Mouse (Mus musculus) gastrocnemius, adult 2 months (tissue): ENCODE measurements around the gene Insrr. TPM values are rescaled to one million over a fixed set of nuclear protein-coding genes. Genes with fewer than 3 reads are reported as not detected.
A peak's percentile ranks its signal among the peaks of the same experiment; 100 is the strongest.

Source experiments
- DNase-seq: peaks from one replicate; pipeline ENCODE4 v3.0.0; 2022
- H3K27ac ChIP-seq: fragments of 200-600 bp; 2 replicates; pipeline ENCODE4 v1.8.1; 2022; ENCODE audit warnings: mild to moderate bottlenecking
- H3K4me3 ChIP-seq: fragments of 200-600 bp; 2 replicates; pipeline ENCODE4 v1.8.1; 2022; ENCODE audit warnings: mild to moderate bottlenecking, moderate library complexity
- CTCF ChIP-seq: fragments of 200-600 bp; IDR thresholded peaks from 2 replicates; pipeline ENCODE4 v1.8.1; 2022; ENCODE audit warnings: antibody characterized with exemption, mild to moderate bottlenecking, moderate library complexity
- intact Hi-C: fragments of 180-260 bp; cut with DNase I; formaldehyde crosslinking; loops from one replicate; pipeline ENCODE4 v1.15.1; 2025
- long read RNA-seq, 2 experiments: library from polyadenylated mRNA; stranded (forward); transcript quantifications; one replicate each; pipeline ENCODE4 v2.0.0; 2021
- total RNA-seq, 2 experiments: library from RNA; stranded (reverse); gene quantifications; 2 replicates each; pipeline ENCODE4 v1.2.3; 2021

Insrr gene
- total RNA-seq, result not detected
- long read RNA-seq, experiment 1, result 0 reads
- long read RNA-seq, experiment 2, result 0 reads

DNA sequence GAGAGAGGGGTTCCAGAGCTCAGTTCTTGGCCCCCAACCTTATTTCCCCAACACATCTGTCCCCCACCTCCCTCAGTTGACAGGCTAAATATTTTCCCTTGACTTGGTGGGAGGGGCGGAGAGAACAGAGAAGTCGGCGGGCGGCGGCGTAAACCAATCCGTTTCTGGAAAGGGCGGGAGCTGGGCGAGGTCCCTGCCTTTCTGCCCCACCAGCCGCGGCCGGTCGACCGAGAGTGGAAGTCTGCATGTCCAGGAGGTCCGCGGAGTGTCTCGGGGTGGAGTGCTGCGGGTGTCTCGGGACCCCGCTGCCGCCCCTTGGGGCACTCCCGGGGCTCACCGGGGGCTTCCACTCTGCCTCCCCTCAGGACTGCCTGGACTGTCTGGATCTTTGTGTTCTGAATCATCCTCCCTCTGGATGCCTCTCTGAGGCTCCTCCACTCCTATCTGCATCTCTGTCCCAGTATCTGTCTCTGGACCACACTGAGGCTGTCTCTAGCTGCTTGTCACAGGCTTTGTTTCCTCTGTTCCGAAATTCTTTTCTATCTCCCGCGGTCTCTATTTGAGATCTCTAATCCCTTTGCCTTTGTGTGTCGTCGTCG, at the start of gene Insrr:
Gene Insrr, plus strand, starts transcription at position 216 of the 599 bp plus-strand sequence.
- DNase-seq, result peak; percentile 65
- Histone ChIP-seq H3K4me3 (peak within 1 kb of the TSS; percentile 67), H3K27ac (no peak within 1 kb of the TSS)
- intact Hi-C loops, result loop anchor here (5.0 kb wide), 1 partner anchor 40 kb away; no protein-coding TSS in a partner anchor
- TF ChIP-seq CTCF, result no peak

DNA sequence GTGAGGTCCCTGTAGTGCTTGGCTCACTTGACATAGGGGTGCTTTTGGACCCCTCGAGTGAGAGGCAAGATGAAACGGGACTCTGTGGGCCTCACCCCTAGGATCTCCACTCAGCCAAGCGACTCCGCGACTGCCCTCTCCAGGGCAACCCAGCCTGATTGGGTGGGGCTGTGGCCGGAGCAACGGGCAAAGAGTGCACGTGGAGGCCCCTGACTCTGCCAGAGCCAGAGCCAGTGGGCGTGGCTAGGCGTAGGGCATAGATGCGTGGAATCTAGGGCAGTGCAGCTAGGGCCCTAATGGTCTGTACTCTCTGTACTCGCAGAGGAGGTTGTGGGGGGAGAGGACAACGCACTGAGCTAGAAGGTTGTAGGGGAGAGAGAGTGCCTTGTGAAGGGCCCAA, 48.3 kb upstream of the Insrr start, which contains the start of gene Lrrc71:
Gene Lrrc71, minus strand, starts transcription at position 195 of the 400 bp plus-strand sequence.
- no peak for DNase-seq
- no peak for TF ChIP-seq CTCF
- H3K27ac ChIP-seq, result no peak within 1 kb of the TSS
- intact Hi-C loops, result no loop called here
- no peak within 1 kb of the TSS for H3K4me3 ChIP-seq

- Histone ChIP-seq H3K4me3 (no peak overlapping the region), H3K27ac (no peak overlapping the region)
- intact Hi-C loops, result no loop called here
- TF ChIP-seq CTCF, result peak; percentile 76
- peak; percentile 73 for DNase-seq
Observed at GRCm38 (mm10) chr3:87749036-87749435, 47.7 kb upstream of the Insrr start.

DNA sequence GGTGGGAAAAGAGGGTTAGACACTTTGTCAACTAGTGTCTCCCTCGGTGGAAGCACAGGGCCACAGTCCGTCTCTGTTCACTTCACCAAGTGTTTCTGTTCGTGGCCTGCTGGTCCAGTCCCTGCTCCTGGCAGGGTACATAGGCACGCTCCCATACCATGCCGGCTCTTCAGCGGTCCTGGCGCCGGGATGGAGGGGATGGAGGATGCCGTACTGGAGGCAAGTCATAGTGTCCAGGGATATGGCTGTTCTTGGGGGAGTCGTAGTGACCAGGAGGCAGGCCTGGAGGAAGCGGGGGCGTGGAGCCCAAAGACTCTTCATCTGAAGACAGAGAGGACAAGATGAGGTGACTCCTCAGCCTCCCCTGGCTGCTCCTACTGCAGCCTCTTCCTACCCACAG, 46.8 kb upstream of the Insrr start:
- H3K4me3 ChIP-seq, result no peak overlapping the region
- DNase-seq, result no peak
- no peak for TF ChIP-seq CTCF
- no peak overlapping the region for H3K27ac ChIP-seq
- intact Hi-C loops, result no loop called here

DNA sequence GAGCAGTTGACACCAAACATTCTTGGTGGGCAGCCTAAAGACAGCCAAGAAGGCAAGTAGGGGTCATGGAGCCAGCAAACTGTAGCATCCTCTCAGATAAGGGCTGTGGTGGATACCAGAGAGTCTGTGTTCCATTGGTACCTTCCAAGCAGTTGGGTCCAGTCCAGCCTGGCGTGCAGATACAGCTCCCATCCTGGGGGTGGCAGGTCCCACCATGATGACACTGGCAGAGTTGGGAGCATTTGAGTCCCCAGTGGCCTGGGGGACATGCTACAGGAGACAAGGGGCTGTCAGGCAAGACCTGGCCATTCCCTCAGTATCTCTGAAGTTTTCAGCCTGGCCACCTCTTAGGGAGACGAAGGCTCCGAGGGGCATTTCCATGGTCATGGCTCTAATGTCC, 44.2 kb upstream of the Insrr start:
- H3K27ac ChIP-seq, result no peak overlapping the region
- DNase-seq, result no peak
- H3K4me3 ChIP-seq, result no peak overlapping the region
- intact Hi-C loops, result no loop called here
- TF ChIP-seq CTCF, result no peak

GRCm38 (mm10) chr3:87753829-87754228, 42.9 kb upstream of the Insrr start:
- intact Hi-C loops, result no loop called here
- no peak for TF ChIP-seq CTCF
- H3K27ac ChIP-seq, result no peak overlapping the region
- DNase-seq, result no peak
- H3K4me3 ChIP-seq, result no peak overlapping the region

DNA sequence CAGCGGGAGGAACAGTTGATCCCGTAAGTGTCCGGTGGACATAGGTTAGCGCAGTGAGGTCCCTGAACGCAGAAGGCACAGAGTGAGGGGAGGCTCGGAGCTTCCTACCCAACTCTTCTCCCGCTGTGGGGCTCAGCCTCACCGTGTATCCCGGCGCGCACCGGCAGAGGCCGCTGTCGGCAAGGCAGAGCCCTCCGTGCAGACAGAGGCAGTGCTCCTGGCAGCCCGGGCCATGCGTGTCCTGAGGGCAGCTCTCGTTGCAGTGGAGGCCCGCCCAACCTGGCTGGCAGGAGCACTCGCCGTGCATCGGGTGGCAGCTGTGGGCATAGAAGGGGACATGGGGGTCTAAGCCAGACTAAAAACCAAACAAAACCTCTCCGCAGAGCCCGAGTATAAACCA, 40.8 kb upstream of the Insrr start:
- peak; percentile 98 for TF ChIP-seq CTCF
- peak; percentile 94 for DNase-seq
- intact Hi-C loops, result loop anchor here (1.0 to 5.0 kb wide), 2 partner anchors 13 to 61 kb away; no protein-coding TSS in a partner anchor

DNA sequence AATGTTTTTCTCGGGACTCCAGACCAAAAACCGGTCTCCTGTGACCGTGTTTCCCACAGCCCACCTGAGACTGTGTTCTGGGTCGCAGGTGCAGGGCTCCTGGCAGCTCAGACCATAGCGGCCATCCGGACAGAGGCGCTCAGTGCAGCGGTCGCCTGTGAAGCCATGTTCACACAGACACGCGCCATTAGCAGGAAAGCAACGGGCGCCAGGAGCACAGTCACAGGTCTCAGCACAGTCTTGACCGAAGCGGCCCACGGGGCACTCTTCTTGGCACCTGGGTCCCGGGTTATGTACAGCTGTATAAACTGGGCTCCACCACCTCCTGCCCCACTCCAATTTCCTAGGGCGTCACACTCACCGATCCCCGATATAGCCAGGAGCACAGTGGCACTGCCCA, 40.3 kb upstream of the Insrr start:
- Histone ChIP-seq H3K27ac (no peak overlapping the region), H3K4me3 (no peak overlapping the region)
- no peak for DNase-seq
- no peak for TF ChIP-seq CTCF
- intact Hi-C loops, result loop anchor here (1.0 to 5.0 kb wide), 2 partner anchors 13 to 61 kb away; no protein-coding TSS in a partner anchor

More for the DNA sequence above, 40.8 kb upstream of the Insrr start:
- H3K27ac ChIP-seq, result no peak overlapping the region
- H3K4me3 ChIP-seq, result peak overlapping the region; percentile 57

DNA sequence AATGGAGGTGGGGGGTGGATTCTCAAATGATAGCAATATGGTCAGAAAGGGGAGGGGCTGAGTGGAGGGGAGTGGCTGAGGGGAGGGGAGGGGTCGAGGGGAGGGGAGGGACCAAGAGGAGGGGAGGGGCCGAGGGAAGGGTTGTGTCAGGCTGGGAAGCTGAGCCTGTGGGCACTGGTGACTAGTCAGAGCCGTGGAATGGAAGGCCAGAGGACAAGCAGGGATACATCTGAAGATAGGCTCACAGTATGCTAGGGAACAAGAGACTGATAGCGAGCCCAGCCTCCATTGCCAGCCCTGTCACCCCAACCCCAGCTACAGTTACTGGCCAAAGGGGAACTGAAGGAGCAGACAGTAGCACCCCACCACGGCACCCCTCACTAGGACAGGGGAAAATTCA, 38.1 kb upstream of the Insrr start:
- no peak for TF ChIP-seq CTCF
- H3K27ac ChIP-seq, result no peak overlapping the region; the same call in 1 of the 2 replicates
- DNase-seq, result no peak
- H3K4me3 ChIP-seq, result no peak overlapping the region
- intact Hi-C loops, result loop anchor here (5.0 kb wide), 1 partner anchor 59 kb away; no protein-coding TSS in a partner anchor

GRCm38 (mm10) chr3:87761408-87762375, 35.1 kb upstream of the Insrr start:
- intact Hi-C loops, result no loop called here
- no peak overlapping the region for H3K4me3 ChIP-seq
- peak overlapping the region; percentile 54 for H3K27ac ChIP-seq
- TF ChIP-seq CTCF, result no peak
- DNase-seq, result peak; percentile 26

- no peak for DNase-seq
- H3K4me3 ChIP-seq, result peak overlapping the region; percentile 74
- intact Hi-C loops, result no loop called here
Observed at GRCm38 (mm10) chr3:87763202-87763601, 33.5 kb upstream of the Insrr start.

DNA sequence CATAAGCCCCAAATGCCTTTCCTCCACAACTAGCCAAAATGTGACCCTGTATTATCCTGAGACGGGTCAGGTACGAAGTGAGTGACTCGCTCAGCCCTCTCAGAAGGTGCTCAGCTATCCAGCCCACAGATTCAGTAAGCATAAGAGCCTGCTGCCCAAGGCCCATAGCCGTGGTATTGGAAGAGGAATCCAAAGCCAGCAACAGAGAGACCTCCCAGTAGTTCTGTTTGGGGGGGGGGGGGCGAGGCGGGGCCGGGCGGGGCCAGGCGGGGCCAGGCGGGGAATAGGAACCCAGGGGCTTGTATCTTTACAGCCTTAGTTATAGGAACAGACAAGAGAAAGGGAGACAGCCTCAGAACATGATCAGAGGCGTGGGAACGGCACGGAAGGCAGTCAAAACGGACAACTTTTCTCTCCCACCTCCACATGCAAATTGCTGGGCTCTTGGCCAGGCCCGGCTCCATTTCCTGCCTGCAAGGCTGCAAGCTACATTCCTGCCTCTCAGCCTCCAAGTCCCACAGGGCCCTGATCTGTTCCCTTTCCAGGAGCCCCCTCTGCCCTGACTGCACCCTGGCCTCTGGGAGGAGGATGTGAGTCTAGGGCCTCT, 33.0 kb upstream of the Insrr start:
- H3K27ac ChIP-seq, result peak overlapping the region; percentile 81
- peak; percentile 78 for DNase-seq
- TF ChIP-seq CTCF, result 0 out of 2 replicates have a peak, but pooled peaks have one; percentile 6
- intact Hi-C loops, result no loop called here
- peak overlapping the region; percentile 74 for H3K4me3 ChIP-seq

More at GRCm38 (mm10) chr3:87763202-87763601, 33.5 kb upstream of the Insrr start:
- H3K27ac ChIP-seq, result peak overlapping the region; percentile 81
- TF ChIP-seq CTCF, result no peak
